Comparison of ENCODE assay signal across 8 mouse cellular contexts in the genomic region with DNA sequence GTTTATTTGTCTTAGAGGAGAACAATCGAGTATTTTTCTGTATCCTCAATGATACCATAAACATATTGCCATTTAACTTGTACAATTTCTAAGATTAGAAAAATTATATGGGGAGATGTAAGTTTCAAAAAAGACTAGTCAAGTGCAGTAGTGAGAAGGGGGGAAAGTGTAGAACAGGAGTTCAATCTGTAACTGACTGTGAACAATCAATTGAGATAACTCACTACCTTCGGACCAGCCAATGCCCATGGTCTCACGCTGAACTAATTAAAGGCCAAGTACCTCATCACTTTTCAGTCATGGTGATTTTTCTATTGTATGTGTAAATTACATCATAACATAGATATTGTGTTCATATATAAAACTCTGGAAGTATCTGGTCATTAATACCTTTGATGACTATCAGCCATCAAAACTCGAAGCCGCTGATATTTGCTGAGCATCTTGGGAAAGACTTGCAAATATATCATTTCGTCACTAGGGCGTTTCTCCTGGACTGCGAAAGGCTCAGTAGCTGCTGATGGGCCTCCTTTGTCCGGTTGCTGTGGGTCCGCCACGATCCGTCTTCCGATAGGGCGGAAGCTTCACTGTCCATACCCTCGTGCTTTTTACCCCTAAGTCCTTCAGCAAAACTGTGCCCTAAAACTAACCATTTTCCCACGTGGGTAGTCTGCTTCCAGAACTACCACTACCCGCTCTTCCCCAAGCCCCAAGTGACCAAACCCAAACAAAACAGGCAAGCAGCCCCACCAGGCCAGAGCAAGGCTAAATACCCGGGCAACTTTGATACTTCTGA. TPM values are rescaled to one million over a fixed set of nuclear protein-coding genes. Genes with fewer than 3 reads are reported as not detected.
A peak's percentile ranks its signal among the peaks of the same experiment; 100 is the strongest.
DNase-seq lines count a peak whose midpoint lies in the region; ATAC-seq and TF ChIP-seq lines count a peak whose summit lies in the region.

No protein-coding gene starts in this region.

- WGBS in embryonic facial prominence, embryonic 13.5 days = under 1% methylated on average over 18 of the region's 18 CpGs
- WGBS in heart, adult 2 months = 1% methylated on average over 18 of the region's 18 CpGs
- under 1% methylated on average over 18 of the region's 18 CpGs for WGBS in kidney, adult 2 months
- 2% methylated on average over 18 of the region's 18 CpGs for WGBS in limb, embryonic 12.5 days
- WGBS in midbrain, embryonic 14.5 days = 2% methylated on average over 18 of the region's 18 CpGs

- peak overlapping the region; percentile 83 for H3K9ac ChIP-seq in embryonic facial prominence, embryonic 13.5 days
- peak overlapping the region; percentile 98 for H3K9ac ChIP-seq in heart, adult 2 months (ENCODE audit: low read depth, low read length)
- peak overlapping the region; percentile 76 for H3K9ac ChIP-seq in limb, embryonic 12.5 days (replicated peaks)
- peak overlapping the region; percentile 80 for H3K9ac ChIP-seq in midbrain, embryonic 14.5 days (replicated peaks; ENCODE audit: low read length)

- ATAC-seq in embryonic facial prominence, embryonic 13.5 days (ENCODE audit: insufficient number of reproducible peaks, insufficient read depth, low FRiP score, low TSS enrichment, low read depth) = peak; percentile 84; the same call in 1 of the 2 replicates
- peak; percentile 91 for ATAC-seq in limb, embryonic 12.5 days (ENCODE audit: insufficient number of reproducible peaks, insufficient read depth, low FRiP score, low TSS enrichment, low read depth)
- peak; percentile 92 for ATAC-seq in midbrain, embryonic 14.5 days (ENCODE audit: low FRiP score, low TSS enrichment)

- intact Hi-C loops in heart, adult 2 months (cut with DNase I) = loop anchor here (2.0 kb wide), 1 partner anchor 25 kb away; the partner anchor contains the start of gene Pdia4

- peak; percentile 99 for TF ChIP-seq POLR2A in heart, adult 2 months (IDR thresholded peaks at IDR 0.05; ENCODE audit: insufficient read depth, low read depth, low read length)
- TF ChIP-seq POLR2A in kidney, adult 2 months (IDR thresholded peaks at IDR 0.05; ENCODE audit: low read depth, low read length) = peak; percentile 96

- H3K36me3 ChIP-seq in embryonic facial prominence, embryonic 13.5 days = no peaks in the 10 kb centered on the region
- H3K36me3 ChIP-seq in heart, adult 2 months (ENCODE audit: control insufficient read depth, insufficient read depth, low read length) = peaks cover 3% of the 10 kb centered on the region
- no peaks in the 10 kb centered on the region for H3K36me3 ChIP-seq in kidney, adult 2 months (ENCODE audit: control insufficient read depth, insufficient read depth, low read length)
- no peaks in the 10 kb centered on the region for H3K36me3 ChIP-seq in limb, embryonic 12.5 days
- H3K36me3 ChIP-seq in midbrain, embryonic 14.5 days (ENCODE audit: control insufficient read depth, insufficient read depth, low read length) = 0 out of 2 replicates have a peak, but pooled peaks cover 3% of the 10 kb centered on the region

- TF ChIP-seq EP300 in heart, adult 2 months (IDR thresholded peaks at IDR 0.05; ENCODE audit: insufficient read depth, low read depth, low read length) = peak; percentile 88; the same call in 1 of the 2 replicates

- H3K79me2 ChIP-seq in heart, adult 2 months (replicated peaks; ENCODE audit: control insufficient read depth, insufficient read depth, low read length) = no peaks in the 10 kb centered on the region

- no peaks in the 10 kb centered on the region for H3K9me3 ChIP-seq in embryonic facial prominence, embryonic 13.5 days
- H3K9me3 ChIP-seq in limb, embryonic 12.5 days = no peaks in the 10 kb centered on the region
- H3K9me3 ChIP-seq in midbrain, embryonic 14.5 days (ENCODE audit: control insufficient read depth, low read length) = no peaks in the 10 kb centered on the region

- TF ChIP-seq CTCF in heart, adult 2 months (IDR thresholded peaks at IDR 0.05) = no peak; the same call in 1 of the 2 replicates
- TF ChIP-seq CTCF in kidney, adult 2 months (conservative IDR thresholded peaks at IDR 0.05; ENCODE audit: insufficient read depth, insufficient read length, low read depth, low read length) = no peak

- peak overlapping the region; percentile 54 for H3K4me3 ChIP-seq in embryonic facial prominence, embryonic 13.5 days
- peak overlapping the region; percentile 74 for H3K4me3 ChIP-seq in heart, adult 2 months
- H3K4me3 ChIP-seq in kidney, adult 2 months (ENCODE audit: insufficient read depth, low read depth, low read length) = peak overlapping the region; percentile 94
- H3K4me3 ChIP-seq in limb, embryonic 12.5 days (replicated peaks) = peak overlapping the region; percentile 47
- peak overlapping the region; percentile 44 for H3K4me3 ChIP-seq in midbrain, embryonic 14.5 days (replicated peaks; ENCODE audit: low read depth, low read length)

- peak overlapping the region; percentile 93 for H3K27ac ChIP-seq in embryonic facial prominence, embryonic 13.5 days
- H3K27ac ChIP-seq in heart, adult 2 months = peak overlapping the region; percentile 94
- peak overlapping the region; percentile 99 for H3K27ac ChIP-seq in kidney, adult 2 months (ENCODE audit: insufficient read depth, low read depth, low read length)
- H3K27ac ChIP-seq in limb, embryonic 12.5 days = peak overlapping the region; percentile 94
- H3K27ac ChIP-seq in midbrain, embryonic 14.5 days (replicated peaks; ENCODE audit: low read depth, low read length) = peak overlapping the region; percentile 97

- peaks cover 3% of the 10 kb centered on the region; the same call in 1 of the 2 replicates for H3K4me1 ChIP-seq in embryonic facial prominence, embryonic 13.5 days
- peaks cover 2% of the 10 kb centered on the region for H3K4me1 ChIP-seq in heart, adult 2 months (ENCODE audit: control insufficient read depth, insufficient read depth, low read length)
- H3K4me1 ChIP-seq in kidney, adult 2 months (ENCODE audit: control insufficient read depth, insufficient read depth, low read length) = peaks cover 4% of the 10 kb centered on the region; the same call in 1 of the 2 replicates
- H3K4me1 ChIP-seq in limb, embryonic 12.5 days (replicated peaks) = peaks cover 4% of the 10 kb centered on the region
- H3K4me1 ChIP-seq in midbrain, embryonic 14.5 days (ENCODE audit: control insufficient read depth, insufficient read depth, low read length) = peaks cover 5% of the 10 kb centered on the region; the same call in 1 of the 2 replicates

- peak overlapping the region; percentile 61 for H3K4me2 ChIP-seq in embryonic facial prominence, embryonic 13.5 days
- peak overlapping the region; percentile 56 for H3K4me2 ChIP-seq in limb, embryonic 12.5 days
- H3K4me2 ChIP-seq in midbrain, embryonic 14.5 days (ENCODE audit: low read length) = peak overlapping the region; percentile 65

- H3K27me3 ChIP-seq in embryonic facial prominence, embryonic 13.5 days = no peaks in the 10 kb centered on the region
- H3K27me3 ChIP-seq in heart, adult 2 months (ENCODE audit: control insufficient read depth, insufficient read depth, low read length) = no peaks in the 10 kb centered on the region
- H3K27me3 ChIP-seq in kidney, adult 2 months (replicated peaks; ENCODE audit: control insufficient read depth, insufficient read depth, low read length) = no peaks in the 10 kb centered on the region
- no peaks in the 10 kb centered on the region for H3K27me3 ChIP-seq in limb, embryonic 12.5 days
- no peaks in the 10 kb centered on the region for H3K27me3 ChIP-seq in midbrain, embryonic 14.5 days (ENCODE audit: control insufficient read depth, insufficient read depth, low read length)

- peak; percentile 78 for DNase-seq in 3134 (ENCODE audit: extremely low read depth, insufficient read length, low spot score)
- DNase-seq in adrenal gland, postnatal 36 days = peak; percentile 80 to 83
- DNase-seq in heart, adult 2 months = peak; percentile 85 to 88
- peak; percentile 94 for DNase-seq in kidney, adult 2 months
- peak; percentile 93 for DNase-seq in midbrain, embryonic 14.5 days
- peak; percentile 62 for DNase-seq in spleen, adult 12 weeks (ENCODE audit: low spot score)

RNA-seq across cellular contexts. Expression of gene Pdia4, which starts 25.1 kb away (rescaled TPM):
- total RNA-seq in adrenal gland, postnatal 36 days (2021) = 10 to 100 TPM; 93.8 to 97.5 TPM
- polyA plus RNA-seq in embryonic facial prominence, embryonic 13.5 days (2015; fragmentation: Nextera tagmentation; extraction: Ambion mirVana) = 274 and 286 TPM in 2 replicates
- total RNA-seq in heart, adult 2 months (2021) = 10 to 100 TPM; 44.1 to 46.0 TPM
- polyA plus RNA-seq in heart, adult 2 months (2012; rRNA removed) = 14.0 and 29.7 TPM in 2 replicates
- polyA plus RNA-seq in kidney, adult 2 months (2012; rRNA removed) = 38.9 and 44.0 TPM in 2 replicates
- polyA plus RNA-seq in limb, embryonic 12.5 days (2016; fragmentation: Nextera tagmentation; extraction: Ambion mirVana) = 273 and 276 TPM in 2 replicates
- polyA plus RNA-seq in midbrain, embryonic 14.5 days (2014; fragmentation: Nextera tagmentation; extraction: Ambion mirVana) = 107 and 148 TPM in 2 replicates

RNA-seq across cellular contexts. Expression of gene Zfp786, which starts 42.5 kb away (rescaled TPM):
- 1 to 10 TPM in 1 of 2 experiments, under 1 TPM in 1; 0.83 to 1.4 TPM for total RNA-seq in adrenal gland, postnatal 36 days (2021)
- 5.7 and 6.0 TPM in 2 replicates for polyA plus RNA-seq in embryonic facial prominence, embryonic 13.5 days (2015; fragmentation: Nextera tagmentation; extraction: Ambion mirVana)
- under 1 TPM; 0.64 to 0.78 TPM for total RNA-seq in heart, adult 2 months (2021)
- polyA plus RNA-seq in heart, adult 2 months (2012; rRNA removed) = 0.20 and 0.47 TPM in 2 replicates
- polyA plus RNA-seq in kidney, adult 2 months (2012; rRNA removed) = 0.19 and 0.37 TPM in 2 replicates
- 7.1 and 7.2 TPM in 2 replicates for polyA plus RNA-seq in limb, embryonic 12.5 days (2016; fragmentation: Nextera tagmentation; extraction: Ambion mirVana)
- polyA plus RNA-seq in midbrain, embryonic 14.5 days (2014; fragmentation: Nextera tagmentation; extraction: Ambion mirVana) = 15.0 and 16.0 TPM in 2 replicates

RNA-seq across cellular contexts. Expression of gene Zfp398, which starts 47.3 kb away (rescaled TPM):
- total RNA-seq in adrenal gland, postnatal 36 days (2021) = 10 to 100 TPM in 1 of 2 experiments, 1 to 10 TPM in 1; 9.9 to 13.3 TPM
- polyA plus RNA-seq in embryonic facial prominence, embryonic 13.5 days (2015; fragmentation: Nextera tagmentation; extraction: Ambion mirVana) = 14.1 and 14.8 TPM in 2 replicates
- 1 to 10 TPM; 5.8 to 7.4 TPM for total RNA-seq in heart, adult 2 months (2021)
- 3.3 and 5.5 TPM in 2 replicates for polyA plus RNA-seq in heart, adult 2 months (2012; rRNA removed)
- 7.2 and 9.0 TPM in 2 replicates for polyA plus RNA-seq in kidney, adult 2 months (2012; rRNA removed)
- polyA plus RNA-seq in limb, embryonic 12.5 days (2016; fragmentation: Nextera tagmentation; extraction: Ambion mirVana) = 10.7 and 11.8 TPM in 2 replicates
- polyA plus RNA-seq in midbrain, embryonic 14.5 days (2014; fragmentation: Nextera tagmentation; extraction: Ambion mirVana) = 18.7 and 20.4 TPM in 2 replicates

Comparison
In these comparisons a context has a peak if more than half of its experiments do, and no peak if none do; other contexts are left out.
1. Peak in every context shown above with its lines: DNase-seq, ATAC-seq, H3K4me3 ChIP-seq and H3K27ac ChIP-seq.
2. H3K4me3 ChIP-seq: peak in every context shown above with its lines; median percentile 94 in kidney, adult 2 months; 74 in heart, adult 2 months; 54 in embryonic facial prominence, embryonic 13.5 days; 47 in limb, embryonic 12.5 days; 44 in midbrain, embryonic 14.5 days.